In the genomic region with DNA sequence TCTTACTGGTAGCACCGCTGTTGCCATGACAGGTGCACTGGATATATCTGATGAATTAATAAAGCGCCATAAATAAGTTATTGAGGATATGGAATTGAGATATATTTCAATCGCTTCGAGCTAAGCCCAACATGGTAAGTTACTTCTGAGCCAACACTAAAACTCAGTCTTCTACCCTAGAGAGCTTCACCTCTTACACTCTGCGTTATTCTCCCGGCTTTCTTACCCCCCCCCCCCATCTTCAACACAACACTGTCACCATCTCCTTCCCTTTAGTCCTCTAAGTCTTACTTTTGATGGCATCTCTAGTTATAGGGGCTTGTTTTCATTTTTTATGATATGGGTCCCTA, we compare ENCODE assay signal across 16 mouse cellular contexts. TPM values are rescaled to one million over a fixed set of nuclear protein-coding genes. Genes with fewer than 3 reads are reported as not detected.
"Had no signal": no experiment of that assay in that cellular context is flagged by ENCODE, and none has a peak within 500 bp of the region (broad histone marks: within the 10 kb centered on the region; RNA-seq: fewer than 3 reads in every experiment).

No protein-coding gene starts in this region.

- H3K27ac ChIP-seq: heart, adult 2 months; heart, embryonic 13.5 days; heart, embryonic 15.5 days; hindbrain, embryonic 13.5 days; hindbrain, embryonic 15.5 days; hindbrain, postnatal 0 days; kidney, embryonic 15.5 days; kidney, postnatal 0 days; limb, embryonic 12.5 days; limb, embryonic 15.5 days had no signal

- ATAC-seq: hindbrain, postnatal 0 days; intestine, embryonic 16.5 days had no signal

- H3K9ac ChIP-seq: heart, embryonic 13.5 days; heart, embryonic 15.5 days; hindbrain, embryonic 13.5 days; hindbrain, embryonic 15.5 days; kidney, embryonic 15.5 days; limb, embryonic 12.5 days; limb, embryonic 15.5 days had no signal

- DNase-seq: heart, adult 11 months; heart, adult 2 months; kidney, adult 11 months had no signal

- H3K4me2 ChIP-seq: heart, embryonic 11.5 days; heart, embryonic 13.5 days; heart, embryonic 15.5 days; hindbrain, embryonic 13.5 days; hindbrain, embryonic 15.5 days; kidney, embryonic 15.5 days; limb, embryonic 12.5 days; limb, embryonic 15.5 days had no signal

- H3K4me1 ChIP-seq: heart, embryonic 15.5 days; hindbrain, embryonic 13.5 days; hindbrain, embryonic 15.5 days; kidney, embryonic 15.5 days; limb, embryonic 12.5 days; limb, embryonic 15.5 days had no signal

- H3K36me3 ChIP-seq: heart, embryonic 13.5 days; heart, embryonic 15.5 days; hindbrain, embryonic 13.5 days; hindbrain, embryonic 15.5 days; kidney, embryonic 15.5 days; limb, embryonic 12.5 days; limb, embryonic 15.5 days had no signal

- H3K4me3 ChIP-seq: heart, adult 2 months; heart, embryonic 13.5 days; heart, embryonic 15.5 days; hindbrain, embryonic 13.5 days; hindbrain, embryonic 15.5 days; kidney, embryonic 15.5 days; limb, embryonic 12.5 days; limb, embryonic 15.5 days had no signal

- H3K9me3 ChIP-seq: heart, embryonic 13.5 days; heart, embryonic 15.5 days; hindbrain, embryonic 13.5 days; hindbrain, embryonic 15.5 days; kidney, embryonic 15.5 days; limb, embryonic 12.5 days; limb, embryonic 15.5 days had no signal

- H3K27me3 ChIP-seq: heart, embryonic 13.5 days; heart, embryonic 15.5 days; hindbrain, embryonic 13.5 days; hindbrain, embryonic 15.5 days; kidney, embryonic 15.5 days; limb, embryonic 12.5 days; limb, embryonic 15.5 days had no signal

RNA-seq across cellular contexts. Expression of a gene that starts 31.6 kb away (rescaled TPM):
- total RNA-seq: hematopoietic stem cell, adult 5-6 weeks had no signal
- polyA plus RNA-seq: intestine, embryonic 16.5 days; large intestine, adult 2 months had no signal
